Mouse (Mus musculus) intestine, embryonic 16.5 days (tissue): ENCODE data around the gene Atp6v0e2. TPM values are rescaled to one million over a fixed set of nuclear protein-coding genes. Genes with fewer than 3 reads are reported as not detected.

Experiments
- ATAC-seq: fragments of 200-750 bp; cut with Nextera tagmentation; 2 replicates; pipeline ENCODE4 v1.8.0; 2017; ENCODE audit warnings: moderate TSS enrichment, moderate library complexity
- H3K27ac ChIP-seq: fragments of 300-500 bp; sonication (generic); 2 replicates; pipeline ENCODE4 v1.5.1; 2014; ENCODE audit warnings: mild to moderate bottlenecking, low read length
- H3K27me3 ChIP-seq: fragments of 300-500 bp; sonication (generic); replicated peaks from 2 replicates; pipeline ENCODE4 v1.6.1; 2014; ENCODE audit warnings: low read length, control low read depth, mixed read lengths; ENCODE audit not compliant: control insufficient read depth, insufficient read depth
- H3K36me3 ChIP-seq: fragments of 300-500 bp; sonication (generic); 2 replicates; pipeline ENCODE4 v1.6.1; 2014; ENCODE audit warnings: low read length, control low read depth; ENCODE audit not compliant: control insufficient read depth, insufficient read depth
- H3K4me1 ChIP-seq: fragments of 300-500 bp; sonication (generic); 2 replicates; pipeline ENCODE4 v1.6.1; 2014; ENCODE audit warnings: low read length, control low read depth, mixed read lengths; ENCODE audit not compliant: control insufficient read depth, insufficient read depth
- H3K4me2 ChIP-seq: fragments of 300-500 bp; sonication (generic); 2 replicates; pipeline ENCODE4 v1.6.1; 2014; ENCODE audit warnings: low read depth, low read length, control low read depth
- H3K4me3 ChIP-seq: fragments of 300-500 bp; sonication (generic); 2 replicates; pipeline ENCODE4 v1.5.1; 2014; ENCODE audit warnings: mild to moderate bottlenecking, low read length
- H3K9ac ChIP-seq: fragments of 300-500 bp; sonication (generic); 2 replicates; pipeline ENCODE4 v1.6.1; 2014; ENCODE audit warnings: low read depth, low read length
- H3K9me3 ChIP-seq: fragments of 300-500 bp; sonication (generic); 2 replicates; pipeline ENCODE4 v1.6.1; 2016; ENCODE audit warnings: low read length, control low read depth; ENCODE audit not compliant: control insufficient read depth
- WGBS: fragments of 180-500 bp; shearing (Covaris S2); extraction: QIAGEN DNeasy Blood & Tissue Kit; methylation state at CpG from one replicate; pipeline ENCODE4 v1.1.7; 2014; 5-methylcytosine and 5-hydroxymethylcytosine counted together
- polyA plus RNA-seq: library from polyadenylated mRNA; unstranded; fragments of >200 nt; fragmentation: Nextera tagmentation; extraction: Ambion mirVana; gene quantifications from 2 replicates; pipeline ENCODE4 v1.2.1, GENCODE M21; 2015

Atp6v0e2 gene
- polyA plus RNA-seq, 1 experiment from 2014 or later = 26.0 TPM

DNA sequence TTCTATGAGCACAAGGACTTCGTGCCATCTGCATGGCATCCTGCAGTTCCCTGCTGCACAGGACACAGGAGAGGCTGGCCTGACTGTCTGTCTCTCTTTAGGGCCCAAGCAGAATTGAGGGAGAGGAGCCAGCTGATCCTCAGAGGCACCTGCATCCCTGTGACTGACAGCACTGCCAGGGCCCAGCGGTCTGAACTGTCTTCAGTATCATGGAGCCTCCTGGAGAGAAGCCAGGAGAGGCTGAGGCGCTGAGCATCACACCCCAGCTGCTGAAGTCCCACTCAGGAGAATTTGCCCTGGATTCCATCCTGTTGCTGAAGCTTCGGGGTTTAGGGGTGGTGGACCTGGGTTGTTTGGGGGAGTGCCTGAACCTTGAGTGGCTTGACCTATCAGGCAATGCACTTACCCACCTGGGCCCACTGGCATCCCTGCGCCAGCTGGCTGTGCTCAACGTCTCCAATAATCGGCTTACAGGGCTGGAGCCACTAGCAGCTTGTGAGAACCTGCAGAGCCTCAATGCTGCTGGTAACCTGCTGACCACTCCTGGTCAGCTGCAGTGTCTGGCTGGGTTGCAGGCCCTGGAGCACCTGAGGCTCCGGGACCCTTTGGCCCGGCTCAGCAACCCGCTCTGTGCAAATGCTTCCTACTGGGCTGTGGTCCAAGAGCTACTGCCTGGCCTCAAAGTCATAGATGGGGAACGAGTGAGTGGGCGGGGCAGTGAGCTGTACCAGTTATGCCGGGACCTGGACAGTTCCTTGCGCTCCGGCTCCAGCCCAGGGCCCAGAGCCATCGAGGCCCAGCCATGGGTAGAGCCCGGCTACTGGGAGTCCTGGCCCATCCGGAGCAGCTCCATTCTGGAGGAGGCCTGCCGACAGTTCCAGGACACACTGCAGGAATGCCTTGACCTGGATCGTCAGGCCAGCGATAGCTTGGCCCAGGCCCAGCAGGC, 30.9 kb downstream of the Atp6v0e2 start:
- Histone ChIP-seq H3K9me3 (no peaks in the 10 kb centered on the region), H3K27me3 (no peaks in the 10 kb centered on the region), H3K27ac (peak overlapping the region; percentile 60; the same call in 1 of the 2 replicates), H3K9ac (no peak overlapping the region), H3K4me1 (peaks cover 20% of the 10 kb centered on the region), H3K4me3 (no peak overlapping the region), H3K4me2 (no peak overlapping the region), H3K36me3 (no peaks in the 10 kb centered on the region; the same call in 1 of the 2 replicates)
- 65% methylated on average over 21 of the region's 21 CpGs for WGBS
- ATAC-seq = peak; percentile 36; the same call in 1 of the 2 replicates

DNA sequence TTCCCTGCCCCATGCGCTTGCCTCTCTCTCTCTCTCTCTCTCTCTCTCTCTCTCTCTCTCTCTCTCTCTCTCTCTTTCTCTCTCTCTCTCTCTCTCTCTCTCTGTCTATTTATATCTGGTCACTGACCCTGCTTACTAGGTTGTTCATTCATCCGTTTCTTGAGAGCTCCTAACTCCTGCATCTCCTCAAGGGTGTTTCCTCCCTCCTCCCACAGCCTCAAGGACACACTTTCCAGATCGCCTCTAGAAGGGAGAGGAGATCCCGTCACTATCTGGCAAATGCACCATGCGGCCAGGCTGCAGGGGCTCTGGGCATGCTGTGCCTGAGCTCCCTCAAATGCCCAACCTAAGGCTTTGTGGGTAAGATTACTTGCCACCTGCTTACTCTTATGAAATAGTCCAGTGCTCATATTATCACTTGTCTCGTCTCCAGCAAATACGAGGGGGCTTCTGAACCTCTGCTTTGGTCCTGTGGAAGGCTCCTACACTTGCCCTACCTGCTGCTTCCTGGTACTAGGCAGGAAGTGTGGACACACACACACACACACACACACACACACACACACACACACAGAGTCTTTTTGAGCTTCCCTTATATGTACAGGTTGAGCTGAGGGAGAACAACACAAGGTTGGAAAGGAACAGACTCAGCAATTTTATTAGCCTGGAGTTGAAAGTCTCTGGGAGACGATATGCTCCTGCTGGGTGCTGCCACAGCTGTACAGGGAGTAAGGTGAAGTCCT, 31.8 kb downstream of the Atp6v0e2 start:
- ATAC-seq = no peak
- no peaks in the 10 kb centered on the region for H3K27me3 ChIP-seq
- H3K9me3 ChIP-seq = no peaks in the 10 kb centered on the region
- H3K4me2 ChIP-seq = no peak overlapping the region
- no peak overlapping the region for H3K9ac ChIP-seq
- H3K4me1 ChIP-seq = peaks cover 21% of the 10 kb centered on the region
- 66% methylated on average over 8 of the region's 8 CpGs for WGBS
- H3K36me3 ChIP-seq = no peaks in the 10 kb centered on the region; the same call in 1 of the 2 replicates
- no peak overlapping the region for H3K4me3 ChIP-seq
- H3K27ac ChIP-seq = peak overlapping the region; percentile 60

DNA sequence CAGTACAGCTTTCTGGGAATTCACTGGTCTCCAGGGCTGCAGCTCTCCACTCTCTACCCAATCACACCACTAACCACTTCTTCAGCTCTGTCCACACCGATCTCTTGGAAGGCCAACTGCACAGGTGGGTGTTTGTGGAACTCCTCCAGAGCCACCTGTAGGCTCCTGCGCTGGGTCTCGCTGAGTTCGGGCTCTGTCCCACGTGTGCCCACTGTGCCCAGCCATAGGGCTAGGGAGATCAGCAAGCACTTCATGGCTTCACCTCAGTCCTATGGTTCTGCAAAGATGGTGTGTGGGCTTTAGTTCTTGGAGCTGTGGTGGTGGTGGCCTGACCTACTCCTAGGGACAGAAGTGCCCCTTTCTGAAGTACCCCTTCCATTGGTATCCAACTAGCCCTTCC, 34.6 kb downstream of the Atp6v0e2 start:
- Histone ChIP-seq H3K9me3 (no peaks in the 10 kb centered on the region), H3K9ac (peak overlapping the region; percentile 36; the same call in 1 of the 2 replicates), H3K4me2 (peak overlapping the region; percentile 45), H3K27ac (peak overlapping the region; percentile 69), H3K4me1 (peaks cover 15% of the 10 kb centered on the region), H3K36me3 (no peaks in the 10 kb centered on the region), H3K27me3 (no peaks in the 10 kb centered on the region), H3K4me3 (peak overlapping the region; percentile 30)
- ATAC-seq = no peak
- 90% methylated on average over 5 of the region's 5 CpGs for WGBS

DNA sequence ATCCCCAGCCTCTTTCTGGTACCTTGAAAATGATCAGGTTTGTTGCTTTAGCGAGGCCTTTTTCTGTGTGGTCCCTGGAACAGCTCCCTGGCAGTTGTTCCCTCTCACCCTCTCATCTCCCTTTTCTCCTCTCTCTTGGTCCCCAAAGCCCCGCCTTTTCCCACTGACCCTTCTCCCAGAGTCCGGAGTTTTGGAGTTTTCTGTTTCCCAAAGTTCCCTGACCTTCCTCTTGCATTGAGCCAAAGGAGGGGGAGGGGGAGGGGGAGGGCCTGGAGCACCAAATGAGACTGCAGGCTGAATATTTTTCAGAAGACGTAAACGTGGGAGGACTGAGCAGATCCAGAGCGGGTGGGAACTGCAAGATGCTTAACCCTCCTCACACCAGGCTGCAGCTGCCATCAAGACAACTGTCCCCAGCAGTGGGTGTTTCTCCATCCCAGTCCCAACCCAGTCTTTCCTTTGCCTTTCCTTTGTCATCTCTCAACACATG, 35.2 kb downstream of the Atp6v0e2 start, which contains the start of gene Rarres2:
Gene Rarres2 (minus strand): TSS at position 218 of the 490 bp plus-strand sequence.
- H3K4me2 ChIP-seq = peak within 1 kb of the TSS; percentile 45
- 20% methylated on average over 6 of the region's 6 CpGs for WGBS
- ATAC-seq = peak; percentile 78
- H3K36me3 ChIP-seq = no peaks in the 10 kb centered on the region
- H3K9me3 ChIP-seq = no peaks in the 10 kb centered on the region
- H3K27ac ChIP-seq = peak within 1 kb of the TSS; percentile 69
- peak within 1 kb of the TSS; percentile 36; the same call in 1 of the 2 replicates for H3K9ac ChIP-seq
- H3K27me3 ChIP-seq = no peaks in the 10 kb centered on the region
- peaks cover 15% of the 10 kb centered on the region for H3K4me1 ChIP-seq
- peak within 1 kb of the TSS; percentile 30 for H3K4me3 ChIP-seq

DNA sequence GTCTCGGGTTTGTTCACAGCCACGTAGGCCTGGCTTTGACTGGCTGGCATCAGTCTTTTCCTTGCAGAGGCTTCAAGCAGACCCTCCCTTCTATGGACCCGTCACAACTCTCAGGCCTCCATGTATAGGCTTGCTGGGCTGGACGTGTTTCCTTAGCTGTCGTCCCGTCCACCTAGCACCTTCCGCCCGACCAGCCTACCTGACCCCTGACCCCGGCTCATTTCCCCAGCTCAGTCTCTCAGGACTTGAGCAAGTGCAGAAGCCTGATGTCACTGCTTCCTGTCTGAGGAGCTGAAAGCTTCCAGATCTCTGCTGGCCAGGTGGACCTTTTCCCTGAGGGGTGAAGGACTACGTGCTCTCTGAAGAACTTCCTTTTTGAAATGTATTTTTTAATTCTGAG, 35.9 kb downstream of the Atp6v0e2 start:
- 0 out of 2 replicates have a peak, but pooled peaks have one; percentile 22 for ATAC-seq
- Histone ChIP-seq H3K9me3 (no peaks in the 10 kb centered on the region), H3K4me3 (no peak overlapping the region), H3K36me3 (no peaks in the 10 kb centered on the region), H3K27ac (peak overlapping the region; percentile 60), H3K9ac (no peak overlapping the region), H3K4me2 (no peak overlapping the region), H3K27me3 (no peaks in the 10 kb centered on the region), H3K4me1 (peaks cover 15% of the 10 kb centered on the region)
- 42% methylated on average over 10 of the region's 10 CpGs for WGBS

DNA sequence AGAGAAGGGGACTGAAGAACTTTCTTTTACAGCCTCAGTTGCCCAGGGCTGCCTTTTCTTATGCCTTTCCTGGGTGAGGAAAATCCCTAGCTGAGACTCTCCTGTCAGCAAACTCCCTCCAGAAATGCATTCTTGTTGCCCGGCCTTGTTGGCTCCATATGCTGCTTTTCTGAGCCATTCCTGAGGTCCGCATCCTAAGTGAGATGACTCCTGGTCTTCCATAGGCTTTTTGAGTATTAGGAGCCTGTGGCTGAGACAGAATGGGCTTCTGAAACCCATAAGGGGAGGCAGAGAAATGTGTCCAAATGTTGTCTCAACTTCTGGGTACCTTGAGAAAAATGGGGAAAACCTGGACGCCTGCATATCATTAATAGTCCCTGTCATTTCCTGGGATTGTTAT, 36.6 kb downstream of the Atp6v0e2 start:
- Histone ChIP-seq H3K27ac (0 out of 2 replicates have a peak overlapping the region, but pooled peaks have one; percentile 15), H3K9ac (no peak overlapping the region), H3K9me3 (no peaks in the 10 kb centered on the region), H3K4me3 (no peak overlapping the region), H3K4me2 (no peak overlapping the region), H3K36me3 (no peaks in the 10 kb centered on the region), H3K27me3 (no peaks in the 10 kb centered on the region), H3K4me1 (peaks cover 14% of the 10 kb centered on the region)
- 74% methylated on average over 3 of the region's 3 CpGs for WGBS
- no peak for ATAC-seq

DNA sequence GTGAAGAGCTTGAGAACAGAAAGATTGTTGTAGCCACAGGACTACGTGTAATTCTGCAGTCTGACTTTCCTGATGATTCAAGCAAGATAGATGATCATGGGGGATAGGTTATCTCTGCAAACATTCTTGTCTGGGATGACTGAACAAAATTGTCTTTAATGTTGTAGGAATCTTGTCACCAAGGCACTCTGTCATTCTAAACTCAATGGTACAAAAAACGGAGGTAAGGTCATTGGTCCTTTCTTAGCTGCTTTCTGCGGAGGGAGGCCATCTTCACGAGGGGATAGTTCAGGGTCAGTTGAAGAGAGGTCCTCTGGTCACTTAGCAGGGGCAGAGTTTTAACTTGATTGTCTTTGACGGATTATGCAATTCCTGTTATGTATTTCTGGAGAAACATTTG, 41.3 kb downstream of the Atp6v0e2 start:
- Histone ChIP-seq H3K9ac (no peak overlapping the region), H3K27me3 (no peaks in the 10 kb centered on the region), H3K36me3 (no peaks in the 10 kb centered on the region), H3K27ac (peak overlapping the region; percentile 75), H3K4me2 (no peak overlapping the region; the same call in 1 of the 2 replicates), H3K4me1 (peaks cover 5% of the 10 kb centered on the region; the same call in 1 of the 2 replicates), H3K9me3 (no peaks in the 10 kb centered on the region), H3K4me3 (no peak overlapping the region)
- no peak for ATAC-seq
- WGBS = 48% methylated on average over 5 of the region's 5 CpGs

DNA sequence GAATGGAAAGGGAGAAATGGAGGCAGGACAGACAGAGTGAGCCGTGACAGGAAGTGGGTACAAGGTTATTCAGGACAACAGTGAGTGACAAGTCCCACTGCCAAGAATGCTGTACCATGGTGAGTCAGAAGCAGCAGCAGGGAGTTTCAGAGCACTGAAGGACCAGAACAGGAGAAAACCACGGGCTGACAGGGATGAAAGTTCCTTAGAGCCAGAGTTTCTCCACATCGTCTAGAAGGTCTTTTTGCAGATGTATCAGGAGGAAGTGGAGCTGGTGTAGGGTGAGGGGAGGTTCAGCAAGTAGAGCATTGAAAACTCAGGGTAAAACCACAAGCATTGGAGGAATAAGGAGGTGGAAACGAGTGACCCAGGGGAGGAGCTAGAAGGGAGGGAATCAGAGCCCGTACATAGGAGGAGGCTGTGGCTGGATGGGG, 41.8 kb downstream of the Atp6v0e2 start:
- peak; percentile 72 for ATAC-seq
- H3K4me1 ChIP-seq = peaks cover 5% of the 10 kb centered on the region; the same call in 1 of the 2 replicates
- peak overlapping the region; percentile 75 for H3K27ac ChIP-seq
- peak overlapping the region; percentile 23 for H3K4me2 ChIP-seq
- no peaks in the 10 kb centered on the region for H3K9me3 ChIP-seq
- H3K4me3 ChIP-seq = no peak overlapping the region
- H3K27me3 ChIP-seq = no peaks in the 10 kb centered on the region
- H3K9ac ChIP-seq = no peak overlapping the region
- no peaks in the 10 kb centered on the region for H3K36me3 ChIP-seq
- 27% methylated on average over 5 of the region's 5 CpGs for WGBS

DNA sequence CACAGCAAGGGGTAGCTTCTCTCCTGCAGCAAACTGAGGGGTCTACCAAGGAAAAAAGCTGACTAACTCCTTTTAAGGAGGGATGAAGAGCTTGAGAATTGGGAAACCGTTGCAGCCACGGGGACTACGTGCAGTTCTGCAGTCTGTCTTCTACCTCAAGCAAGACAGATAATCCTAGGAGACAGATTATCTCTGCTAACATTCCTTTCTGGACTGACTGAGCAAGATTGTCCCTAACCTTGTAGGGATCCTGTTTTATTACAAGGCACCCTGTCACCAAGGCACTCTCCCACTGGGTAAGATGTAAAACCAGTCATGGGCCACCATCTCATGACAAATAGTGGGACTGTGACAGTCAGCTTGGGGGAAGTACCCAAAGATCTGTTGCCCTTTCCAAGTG, 43.8 kb downstream of the Atp6v0e2 start:
- H3K36me3 ChIP-seq = no peaks in the 10 kb centered on the region
- peaks cover 5% of the 10 kb centered on the region; the same call in 1 of the 2 replicates for H3K4me1 ChIP-seq
- WGBS = 29% methylated on average over 3 of the region's 3 CpGs

More for the DNA sequence above, 43.8 kb downstream of the Atp6v0e2 start:
- Histone ChIP-seq H3K9me3 (no peaks in the 10 kb centered on the region), H3K27ac (no peak overlapping the region), H3K4me3 (no peak overlapping the region), H3K4me2 (no peak overlapping the region), H3K9ac (no peak overlapping the region), H3K27me3 (no peaks in the 10 kb centered on the region)
- ATAC-seq = no peak
